Mouse (Mus musculus) olfactory bulb, adult 2 months (tissue): Measurements from ENCODE around the gene Zscan21.
A peak's percentile ranks its signal among the peaks of the same experiment; 100 is the strongest.

Experiments used
- CTCF ChIP-seq: fragments of 200-500 bp; IDR thresholded peaks from 2 replicates; pipeline ENCODE4 v1.5.1; 2012; ENCODE audit warnings: low read depth, mild to moderate bottlenecking, low read length, moderate library complexity; ENCODE audit not compliant: insufficient read depth
- POLR2A ChIP-seq: fragments of 200-500 bp; IDR thresholded peaks from 2 replicates; pipeline ENCODE4 v1.6.1; 2012; ENCODE audit warnings: mild to moderate bottlenecking, low read depth, low read length, moderate library complexity; ENCODE audit not compliant: insufficient read depth

DNA sequence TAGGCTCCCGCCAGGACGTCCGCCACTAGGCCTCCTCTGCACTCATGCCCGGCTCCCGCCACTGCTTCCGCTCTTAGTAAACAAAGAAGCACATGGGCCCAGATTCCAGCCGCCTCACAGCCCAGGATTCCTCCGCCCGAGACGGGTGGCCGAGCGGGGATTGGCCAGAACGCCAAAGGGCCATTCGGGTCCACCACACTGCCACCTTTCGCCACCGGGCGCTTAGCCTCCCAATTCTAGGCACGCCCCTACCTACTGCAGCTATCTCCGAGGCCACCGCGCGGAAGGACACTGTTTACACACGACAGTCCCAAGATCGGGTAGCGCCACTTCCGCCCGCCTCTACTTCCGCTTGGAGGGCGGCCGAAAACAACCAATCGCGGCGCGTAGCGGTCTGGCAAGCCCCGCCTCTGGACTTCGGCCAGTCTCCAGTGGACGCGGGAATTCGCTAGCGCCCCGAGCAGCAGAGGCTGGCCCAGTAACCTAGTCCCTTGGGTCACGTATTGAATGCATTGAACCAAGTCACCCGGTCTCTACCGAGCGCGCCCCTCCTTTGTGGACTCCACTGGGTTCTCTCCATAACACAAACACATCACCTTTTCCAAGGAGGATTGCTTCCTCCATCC is 54.3 kb downstream of the Zscan21 start:
- TF ChIP-seq POLR2A (peak; percentile 30; the same call in 1 of the 2 replicates), CTCF (no peak)
